Mouse (Mus musculus) hindbrain, embryonic 16.5 days (tissue): ENCODE data around the gene P4ha2. TPM values are rescaled to one million over a fixed set of nuclear protein-coding genes. Genes with fewer than 3 reads are reported as not detected.

Experiments
- ATAC-seq: fragments of 200-750 bp; cut with Nextera tagmentation; 2 replicates; pipeline ENCODE4 v1.8.0; 2017; ENCODE audit warnings: moderate TSS enrichment, moderate library complexity
- H3K27ac ChIP-seq: fragments of 300-500 bp; sonication (generic); 2 replicates; pipeline ENCODE4 v1.5.1; 2014; ENCODE audit warnings: low read depth, mild to moderate bottlenecking, control low read depth, low read length, moderate library complexity
- H3K27me3 ChIP-seq: fragments of 300-500 bp; sonication (generic); replicated peaks from 2 replicates; pipeline ENCODE4 v1.6.1; 2014; ENCODE audit warnings: low read length; ENCODE audit not compliant: control insufficient read depth, insufficient read depth
- H3K36me3 ChIP-seq: fragments of 300-500 bp; sonication (generic); 2 replicates; pipeline ENCODE4 v1.6.1; 2014; ENCODE audit warnings: mild to moderate bottlenecking, low read length, moderate library complexity, mixed read lengths; ENCODE audit not compliant: control insufficient read depth, insufficient read depth
- H3K4me1 ChIP-seq: fragments of 300-500 bp; sonication (generic); 2 replicates; pipeline ENCODE4 v1.6.1; 2014; ENCODE audit warnings: low read depth, low read length; ENCODE audit not compliant: control insufficient read depth, insufficient read depth
- H3K4me2 ChIP-seq: fragments of 300-500 bp; sonication (generic); 2 replicates; pipeline ENCODE4 v1.6.1; 2014; ENCODE audit warnings: mild to moderate bottlenecking, low read length, control low read depth, moderate library complexity
- H3K4me3 ChIP-seq: fragments of 300-500 bp; sonication (generic); 2 replicates; pipeline ENCODE4 v1.5.1; 2014; ENCODE audit warnings: mild to moderate bottlenecking, low read length, control low read depth, moderate library complexity
- H3K9ac ChIP-seq: fragments of 300-500 bp; sonication (generic); 2 replicates; pipeline ENCODE4 v1.6.1; 2014; ENCODE audit warnings: low read depth, mild to moderate bottlenecking, control low read depth, low read length, moderate library complexity
- H3K9me3 ChIP-seq: fragments of 300-500 bp; sonication (generic); 2 replicates; pipeline ENCODE4 v1.6.1; 2014; ENCODE audit warnings: mild to moderate bottlenecking, low read length, moderate library complexity; ENCODE audit not compliant: control insufficient read depth
- WGBS: fragments of 180-500 bp; shearing (Covaris S2); extraction: QIAGEN DNeasy Blood & Tissue Kit; methylation state at CpG from one replicate; pipeline ENCODE4 v1.1.7; 2014; 5-methylcytosine and 5-hydroxymethylcytosine counted together
- polyA plus RNA-seq: library from polyadenylated mRNA; unstranded; fragments of >200 nt; fragmentation: Nextera tagmentation; extraction: Ambion mirVana; gene quantifications from 2 replicates; pipeline ENCODE4 v1.2.1, GENCODE M21; 2015

Gene P4ha2
- polyA plus RNA-seq, 1 experiment from 2014 or later = 12.3 TPM

GRCm38 (mm10) chr11:54080435-54080834, 19.5 kb upstream of the P4ha2 start:
- no peak for ATAC-seq
- WGBS = 46% methylated on average over 7 of the region's 7 CpGs
- H3K36me3 ChIP-seq = no peaks in the 10 kb centered on the region
- no peak overlapping the region for H3K4me2 ChIP-seq
- no peak overlapping the region for H3K9ac ChIP-seq
- H3K27ac ChIP-seq = no peak overlapping the region
- no peaks in the 10 kb centered on the region for H3K9me3 ChIP-seq
- H3K27me3 ChIP-seq = no peaks in the 10 kb centered on the region
- H3K4me3 ChIP-seq = no peak overlapping the region
- no peaks in the 10 kb centered on the region for H3K4me1 ChIP-seq

- no peak for ATAC-seq
- Histone ChIP-seq H3K9me3 (no peaks in the 10 kb centered on the region), H3K36me3 (no peaks in the 10 kb centered on the region), H3K27me3 (no peaks in the 10 kb centered on the region), H3K4me3 (no peak overlapping the region), H3K4me1 (no peaks in the 10 kb centered on the region), H3K9ac (no peak overlapping the region), H3K27ac (no peak overlapping the region), H3K4me2 (no peak overlapping the region)
- 88% methylated on average over 5 of the region's 5 CpGs for WGBS
These were observed 17.2 kb upstream of the P4ha2 start for GRCm38 (mm10) chr11:54082725-54083124.

GRCm38 (mm10) chr11:54084976-54085375, 14.9 kb upstream of the P4ha2 start:
- H3K4me3 ChIP-seq = no peak overlapping the region
- no peak overlapping the region for H3K27ac ChIP-seq
- H3K27me3 ChIP-seq = no peaks in the 10 kb centered on the region
- H3K9ac ChIP-seq = no peak overlapping the region
- H3K9me3 ChIP-seq = no peaks in the 10 kb centered on the region
- 93% methylated on average over 1 of the region's 1 CpGs for WGBS
- H3K36me3 ChIP-seq = no peaks in the 10 kb centered on the region
- H3K4me1 ChIP-seq = no peaks in the 10 kb centered on the region
- no peak overlapping the region for H3K4me2 ChIP-seq
- no peak for ATAC-seq

GRCm38 (mm10) chr11:54085816-54086215, 14.1 kb upstream of the P4ha2 start:
- Histone ChIP-seq H3K27me3 (no peaks in the 10 kb centered on the region), H3K9me3 (no peaks in the 10 kb centered on the region), H3K9ac (no peak overlapping the region), H3K36me3 (no peaks in the 10 kb centered on the region), H3K27ac (no peak overlapping the region), H3K4me3 (no peak overlapping the region), H3K4me2 (no peak overlapping the region), H3K4me1 (no peaks in the 10 kb centered on the region)
- no peak for ATAC-seq
- WGBS = 57% methylated on average over 5 of the region's 5 CpGs

- Histone ChIP-seq H3K4me3 (no peak overlapping the region), H3K4me2 (no peak overlapping the region), H3K4me1 (no peaks in the 10 kb centered on the region), H3K9ac (no peak overlapping the region), H3K36me3 (no peaks in the 10 kb centered on the region), H3K27me3 (no peaks in the 10 kb centered on the region), H3K27ac (no peak overlapping the region), H3K9me3 (no peaks in the 10 kb centered on the region)
- WGBS = 74% methylated on average over 7 of the region's 7 CpGs
- no peak for ATAC-seq
These were observed 11.5 kb upstream of the P4ha2 start for GRCm38 (mm10) chr11:54088253-54088946.

GRCm38 (mm10) chr11:54088947-54089317, 11.0 kb upstream of the P4ha2 start:
- Histone ChIP-seq H3K36me3 (no peaks in the 10 kb centered on the region), H3K27me3 (no peaks in the 10 kb centered on the region), H3K9ac (no peak overlapping the region), H3K4me2 (no peak overlapping the region), H3K27ac (no peak overlapping the region), H3K9me3 (no peaks in the 10 kb centered on the region), H3K4me3 (no peak overlapping the region), H3K4me1 (no peaks in the 10 kb centered on the region)
- peak; percentile 45; the same call in 1 of the 2 replicates for ATAC-seq
- WGBS = 46% methylated on average over 5 of the region's 5 CpGs

- ATAC-seq = no peak
- H3K4me2 ChIP-seq = no peak overlapping the region
- 88% methylated on average over 1 of the region's 1 CpGs for WGBS
- H3K27me3 ChIP-seq = no peaks in the 10 kb centered on the region
- H3K27ac ChIP-seq = no peak overlapping the region
- H3K4me3 ChIP-seq = no peak overlapping the region
- H3K9me3 ChIP-seq = no peaks in the 10 kb centered on the region
- no peaks in the 10 kb centered on the region for H3K4me1 ChIP-seq
- H3K9ac ChIP-seq = no peak overlapping the region
- H3K36me3 ChIP-seq = no peaks in the 10 kb centered on the region
These were observed 9.6 kb upstream of the P4ha2 start for GRCm38 (mm10) chr11:54090091-54090879.

- 61% methylated on average over 8 of the region's 8 CpGs for WGBS
- Histone ChIP-seq H3K4me1 (no peaks in the 10 kb centered on the region), H3K9ac (no peak overlapping the region), H3K4me3 (no peak overlapping the region), H3K27ac (no peak overlapping the region), H3K9me3 (no peaks in the 10 kb centered on the region), H3K27me3 (no peaks in the 10 kb centered on the region), H3K36me3 (no peaks in the 10 kb centered on the region), H3K4me2 (no peak overlapping the region)
- no peak for ATAC-seq
These were observed 8.2 kb upstream of the P4ha2 start for GRCm38 (mm10) chr11:54091726-54092125.

GRCm38 (mm10) chr11:54092188-54092587, 7.7 kb upstream of the P4ha2 start:
- Histone ChIP-seq H3K27ac (no peak overlapping the region), H3K4me1 (no peaks in the 10 kb centered on the region), H3K4me3 (no peak overlapping the region), H3K27me3 (no peaks in the 10 kb centered on the region), H3K36me3 (no peaks in the 10 kb centered on the region), H3K4me2 (no peak overlapping the region), H3K9me3 (no peaks in the 10 kb centered on the region), H3K9ac (no peak overlapping the region)
- ATAC-seq = no peak
- 75% methylated on average over 7 of the region's 7 CpGs for WGBS
